Mouse (Mus musculus) gastrocnemius, postnatal 4 days (tissue): ENCODE results near the gene Fam228b. TPM values are rescaled to one million over a fixed set of nuclear protein-coding genes. Genes with fewer than 3 reads are reported as not detected.

Experiments
- total RNA-seq, 2 experiments: library from RNA; stranded (reverse); gene quantifications; 2 replicates each; pipeline ENCODE4 v1.2.3; 2021

Fam228b gene
- total RNA-seq, 2 experiments from 2014 or later, result 6.9 to 10.0 TPM

Other genes with a start within 250 kb of the Fam228b start
- 10 to 100 TPM; 34.2 to 36.5 TPM for gene Itsn2, start 176.6 kb downstream of the Fam228b start, total RNA-seq
- not detected for gene Gm3625, start 176.3 kb downstream of the Fam228b start, total RNA-seq
- under 1 TPM; 0.23 to 0.49 TPM for gene Fam228a, start 30.8 kb downstream of the Fam228b start, total RNA-seq
- gene Pfn4, start 245 bp downstream of the Fam228b start, total RNA-seq, result 1 to 10 TPM; 1.9 to 2.5 TPM
- 10 to 100 TPM; 73.9 to 80.8 TPM for gene Sf3b6, start 48.3 kb upstream of the Fam228b start, total RNA-seq
- gene Fkbp1b, start 72.3 kb upstream of the Fam228b start, total RNA-seq, result 1 to 10 TPM; 5.1 to 6.1 TPM
- gene Wdcp, start 74.0 kb upstream of the Fam228b start, total RNA-seq, result 10 to 100 TPM; 10.5 to 10.7 TPM
- 1 to 10 TPM in 1 of 2 experiments, under 1 TPM in 1; 0.65 to 1.3 TPM for gene Mfsd2b, start 105.1 kb upstream of the Fam228b start, total RNA-seq
- gene Ubxn2a, start 138.4 kb upstream of the Fam228b start, total RNA-seq, result 10 to 100 TPM; 31.9 to 36.7 TPM
- gene Atad2b, start 148.1 kb upstream of the Fam228b start, total RNA-seq, result 10 to 100 TPM; 30.4 to 35.2 TPM